Mouse (Mus musculus) urinary bladder, postnatal 4 days (tissue): ENCODE data around the gene Dnlz.

Source experiments
- DNase-seq, 2 experiments: peaks; one replicate each; pipeline ENCODE4 v3.0.0; 2021 to 2022; ENCODE audit warnings: low spot score in 2 of 2

The Dnlz gene

GRCm38 (mm10) chr2:26299336-26299735, 52.6 kb downstream of the Dnlz start:
- no peak for DNase-seq

GRCm38 (mm10) chr2:26298856-26299230, 53.1 kb downstream of the Dnlz start:
- DNase-seq, result no peak

GRCm38 (mm10) chr2:26298208-26298855, 53.6 kb downstream of the Dnlz start:
- DNase-seq, result no peak
